Mouse (Mus musculus) E14TG2a.4 (cell line): ENCODE data around the gene Duox1.
A peak's percentile ranks its signal among the peaks of the same experiment; 100 is the strongest.

Source experiments
- H3K27me3 ChIP-seq: 2 replicates; pipeline ENCODE4 v1.6.1; 2014; ENCODE audit warnings: low read length, control low read depth; ENCODE audit not compliant: insufficient read depth
- H3K36me3 ChIP-seq: 2 replicates; pipeline ENCODE4 v1.6.1; 2014; ENCODE audit warnings: low read length, control low read depth; ENCODE audit not compliant: insufficient read depth
- H3K4me1 ChIP-seq: replicated peaks from 2 replicates; pipeline ENCODE4 v1.6.1; 2014; ENCODE audit warnings: low read depth, low read length, control low read depth
- H3K4me3 ChIP-seq: replicated peaks from 2 replicates; pipeline ENCODE4 v1.5.1; 2014; ENCODE audit warnings: mild to moderate bottlenecking, low read length
- H3K9me3 ChIP-seq: 2 replicates; pipeline ENCODE4 v1.6.1; 2014; ENCODE audit warnings: low read length, control low read depth
- CTCF ChIP-seq: conservative IDR thresholded peaks from 2 replicates; pipeline ENCODE4 v1.5.1; 2014; ENCODE audit warnings: low read length
- NANOG ChIP-seq: IDR thresholded peaks from 2 replicates; pipeline ENCODE4 v1.6.1; 2014; ENCODE audit warnings: borderline replicate concordance, low read length, mixed read lengths
- POU5F1 ChIP-seq: IDR thresholded peaks from 2 replicates; pipeline ENCODE4 v1.6.1; 2014; ENCODE audit warnings: low read length, borderline replicate concordance

The Duox1 gene

DNA sequence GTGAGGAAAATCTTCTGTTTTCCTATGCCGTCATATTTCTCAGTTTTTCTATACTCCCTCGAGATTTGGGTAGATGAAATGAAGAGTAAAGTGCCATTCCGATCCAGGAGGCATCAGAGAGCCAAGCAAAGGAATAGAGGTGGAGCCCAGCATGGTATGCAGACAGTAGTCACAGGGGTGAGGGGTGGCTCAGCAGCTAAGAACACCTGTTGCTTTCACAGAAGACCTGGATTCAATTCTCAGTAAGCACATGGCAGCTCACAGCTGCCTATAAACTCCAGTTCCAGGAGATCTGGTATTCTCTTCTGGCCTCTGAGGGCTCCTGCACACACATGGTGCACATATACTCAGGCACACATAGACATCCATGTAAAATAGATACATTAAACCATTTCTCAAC is 56.6 kb downstream of the Duox1 start:
- peaks cover 3% of the 10 kb centered on the region; the same call in 1 of the 2 replicates for H3K27me3 ChIP-seq
- H3K4me1 ChIP-seq: peaks cover 58% of the 10 kb centered on the region
- no peaks in the 10 kb centered on the region for H3K9me3 ChIP-seq
- TF ChIP-seq POU5F1 (no peak), NANOG (no peak), CTCF (no peak)
- H3K36me3 ChIP-seq: 0 out of 2 replicates have a peak, but pooled peaks cover 3% of the 10 kb centered on the region
- H3K4me3 ChIP-seq: peak overlapping the region; percentile 88; the same call in 1 of the 2 replicates

DNA sequence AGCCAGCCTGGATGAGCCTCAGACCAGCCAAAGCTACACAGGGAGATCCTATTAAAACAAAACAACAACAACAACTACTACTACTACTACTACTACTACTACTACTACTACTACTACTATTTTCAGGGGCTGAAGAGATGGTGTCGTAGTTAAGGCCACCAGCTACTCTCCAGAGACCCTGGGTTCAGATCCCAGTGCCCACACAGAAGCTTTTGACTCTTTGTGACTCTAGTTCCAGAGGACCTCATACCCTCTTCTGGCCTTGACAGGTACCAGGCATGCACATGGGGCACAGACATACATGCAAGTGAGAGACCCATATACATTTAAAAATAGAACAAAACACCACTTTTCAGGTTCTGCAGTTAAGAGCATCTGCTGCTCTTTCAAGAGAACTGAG is 57.1 kb downstream of the Duox1 start:
- Histone ChIP-seq H3K9me3 (no peaks in the 10 kb centered on the region), H3K4me3 (no peak overlapping the region), H3K4me1 (peaks cover 53% of the 10 kb centered on the region), H3K27me3 (no peaks in the 10 kb centered on the region), H3K36me3 (0 out of 2 replicates have a peak, but pooled peaks cover 3% of the 10 kb centered on the region)
- no peak for TF ChIP-seq POU5F1
- no peak for TF ChIP-seq CTCF
- no peak for TF ChIP-seq NANOG

DNA sequence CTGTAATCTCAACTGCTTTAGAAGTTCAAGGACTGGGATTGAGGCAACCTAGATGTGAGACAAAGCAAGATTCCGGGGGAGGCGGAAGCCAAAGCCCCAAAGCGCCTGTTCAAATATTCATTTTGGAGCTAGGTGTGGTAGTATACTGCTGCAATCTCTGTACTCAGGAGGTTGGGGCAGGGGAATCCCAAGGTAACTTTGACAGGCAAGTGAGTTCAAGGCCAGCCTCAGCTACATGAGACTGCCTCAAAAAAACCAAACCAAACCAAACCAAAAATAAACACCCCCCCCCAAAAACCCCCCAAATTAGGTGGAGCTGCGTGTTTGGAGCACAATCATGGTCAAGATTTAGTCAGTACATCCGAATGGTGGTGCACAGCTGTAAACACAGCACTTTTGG is 58.5 kb downstream of the Duox1 start:
- Histone ChIP-seq H3K4me1 (peaks cover 52% of the 10 kb centered on the region), H3K27me3 (no peaks in the 10 kb centered on the region), H3K4me3 (no peak overlapping the region), H3K36me3 (0 out of 2 replicates have a peak, but pooled peaks cover 3% of the 10 kb centered on the region), H3K9me3 (no peaks in the 10 kb centered on the region)
- TF ChIP-seq NANOG: no peak
- no peak for TF ChIP-seq POU5F1
- TF ChIP-seq CTCF: no peak

DNA sequence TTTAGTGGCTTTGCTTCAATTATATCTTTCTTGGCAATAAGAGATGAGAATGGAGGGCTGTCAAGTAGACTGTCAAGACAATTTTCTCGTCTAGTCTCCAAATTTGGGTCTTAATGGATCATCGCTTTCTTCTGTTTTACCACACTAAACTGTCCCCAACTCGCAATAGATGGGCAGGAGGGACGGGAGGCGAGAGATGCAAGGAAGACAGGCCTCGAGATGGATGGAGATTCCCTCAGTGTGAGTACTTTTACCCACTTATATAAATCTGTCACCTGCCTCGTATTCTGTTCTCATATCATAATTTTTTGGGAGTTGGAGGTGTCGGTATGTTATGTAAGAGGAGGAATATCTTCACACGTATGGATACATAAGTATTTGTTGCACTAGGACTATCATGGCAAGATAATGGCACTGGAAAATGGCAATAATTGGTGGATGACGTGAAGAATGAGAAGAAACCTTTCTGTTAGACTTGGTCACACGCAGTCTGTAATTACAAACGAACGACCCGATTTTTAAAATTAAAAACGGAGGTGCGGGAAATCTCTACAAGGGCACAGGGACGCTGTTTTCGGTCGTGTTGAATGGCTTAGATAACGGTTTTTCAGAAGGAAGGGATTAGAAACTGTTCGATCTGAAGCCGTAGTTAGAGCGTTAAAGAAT is 59.3 kb downstream of the Duox1 start:
- TF ChIP-seq NANOG (no peak), POU5F1 (no peak), CTCF (no peak)
- Histone ChIP-seq H3K4me3 (peak overlapping the region; percentile 86), H3K4me1 (peaks cover 54% of the 10 kb centered on the region), H3K36me3 (0 out of 2 replicates have a peak, but pooled peaks cover 3% of the 10 kb centered on the region), H3K9me3 (no peaks in the 10 kb centered on the region), H3K27me3 (no peaks in the 10 kb centered on the region)

DNA sequence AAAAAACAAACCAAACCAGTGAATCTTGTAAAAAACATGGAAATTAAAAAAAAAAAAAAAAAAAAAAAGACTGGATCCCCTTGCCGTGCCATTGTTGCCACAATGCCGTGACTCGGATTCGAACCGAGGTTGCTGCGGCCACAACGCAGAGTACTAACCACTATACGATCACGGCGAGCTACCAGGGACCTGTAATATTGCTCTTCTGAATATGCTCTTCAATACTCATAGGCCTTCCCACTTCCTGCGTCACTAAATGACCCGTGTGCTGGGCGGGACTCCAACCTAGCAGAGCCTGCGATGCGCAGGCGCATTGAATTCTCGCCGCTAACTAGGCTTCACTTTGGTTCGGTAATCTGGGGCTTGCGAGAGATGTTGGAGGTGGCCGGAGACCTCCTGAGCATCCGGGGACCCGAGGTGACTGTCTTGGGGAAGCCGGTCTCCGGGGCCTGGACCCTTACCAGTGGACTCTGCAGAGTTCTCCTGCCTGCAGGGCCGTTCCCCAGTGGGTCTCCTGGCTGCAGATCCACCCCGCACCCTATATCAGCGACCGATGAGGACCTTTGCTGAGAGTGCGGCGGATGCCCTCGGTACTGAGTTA is 60.0 kb downstream of the Duox1 start:
- Histone ChIP-seq H3K4me1 (peaks cover 54% of the 10 kb centered on the region), H3K4me3 (peak overlapping the region; percentile 86), H3K36me3 (0 out of 2 replicates have a peak, but pooled peaks cover 3% of the 10 kb centered on the region), H3K27me3 (no peaks in the 10 kb centered on the region), H3K9me3 (no peaks in the 10 kb centered on the region)
- TF ChIP-seq POU5F1 (no peak), NANOG (no peak), CTCF (no peak)

DNA sequence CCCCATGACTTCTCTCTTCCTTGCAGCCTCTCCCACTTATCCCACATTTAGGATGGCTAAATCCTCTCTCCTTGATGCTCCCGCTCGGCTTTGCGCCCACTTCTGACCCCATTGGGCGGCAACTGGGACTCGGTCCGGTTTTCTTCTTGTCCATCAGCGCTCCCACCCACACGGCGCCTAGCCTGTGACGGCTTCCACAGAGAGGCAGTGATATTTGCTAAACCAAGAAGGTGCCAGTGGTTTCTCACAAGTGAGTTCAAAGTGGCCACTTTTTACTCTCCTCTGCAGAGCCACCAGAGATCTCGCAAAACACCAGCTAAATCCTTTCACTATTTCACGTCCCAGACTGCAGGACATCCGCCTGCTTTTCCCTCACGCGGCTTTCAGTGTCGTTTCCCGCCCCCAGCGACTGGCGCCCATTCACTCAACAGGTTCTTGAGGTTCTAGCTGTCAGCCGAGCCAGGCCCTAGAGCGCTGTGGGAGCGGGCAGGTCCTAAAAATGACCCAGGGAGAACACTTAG is 60.6 kb downstream of the Duox1 start:
- peaks cover 48% of the 10 kb centered on the region for H3K4me1 ChIP-seq
- H3K36me3 ChIP-seq: 0 out of 2 replicates have a peak, but pooled peaks cover 3% of the 10 kb centered on the region
- no peak for TF ChIP-seq NANOG
- TF ChIP-seq CTCF: no peak
- TF ChIP-seq POU5F1: no peak
- H3K9me3 ChIP-seq: no peaks in the 10 kb centered on the region
- peak overlapping the region; percentile 86 for H3K4me3 ChIP-seq
- no peaks in the 10 kb centered on the region for H3K27me3 ChIP-seq

DNA sequence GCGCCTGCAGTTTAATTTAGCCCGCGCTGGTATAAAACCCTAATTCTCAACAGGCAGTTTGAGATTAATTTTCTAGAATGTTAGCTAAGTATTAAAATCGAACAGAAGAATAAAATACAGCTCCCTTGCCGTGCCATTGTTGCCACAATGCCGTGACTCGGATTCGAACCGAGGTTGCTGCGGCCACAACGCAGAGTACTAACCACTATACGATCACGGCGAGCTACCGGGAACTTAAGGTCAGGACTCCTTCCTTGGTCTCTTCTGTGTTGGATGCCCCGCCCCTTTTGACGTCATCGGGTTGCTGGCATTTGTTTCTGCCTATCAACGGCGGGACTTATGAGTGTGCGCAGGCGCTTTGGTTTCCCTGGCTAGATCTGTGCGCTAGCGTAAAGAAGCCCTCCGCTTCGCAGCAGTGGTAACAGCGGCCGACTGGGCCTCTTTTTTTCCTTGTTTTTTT is 61.8 kb downstream of the Duox1 start:
- no peaks in the 10 kb centered on the region for H3K27me3 ChIP-seq
- H3K36me3 ChIP-seq: 0 out of 2 replicates have a peak, but pooled peaks cover 3% of the 10 kb centered on the region
- no peaks in the 10 kb centered on the region for H3K9me3 ChIP-seq
- H3K4me1 ChIP-seq: peaks cover 41% of the 10 kb centered on the region
- TF ChIP-seq POU5F1: no peak
- no peak for TF ChIP-seq NANOG
- TF ChIP-seq CTCF: no peak
- H3K4me3 ChIP-seq: peak overlapping the region; percentile 91

DNA sequence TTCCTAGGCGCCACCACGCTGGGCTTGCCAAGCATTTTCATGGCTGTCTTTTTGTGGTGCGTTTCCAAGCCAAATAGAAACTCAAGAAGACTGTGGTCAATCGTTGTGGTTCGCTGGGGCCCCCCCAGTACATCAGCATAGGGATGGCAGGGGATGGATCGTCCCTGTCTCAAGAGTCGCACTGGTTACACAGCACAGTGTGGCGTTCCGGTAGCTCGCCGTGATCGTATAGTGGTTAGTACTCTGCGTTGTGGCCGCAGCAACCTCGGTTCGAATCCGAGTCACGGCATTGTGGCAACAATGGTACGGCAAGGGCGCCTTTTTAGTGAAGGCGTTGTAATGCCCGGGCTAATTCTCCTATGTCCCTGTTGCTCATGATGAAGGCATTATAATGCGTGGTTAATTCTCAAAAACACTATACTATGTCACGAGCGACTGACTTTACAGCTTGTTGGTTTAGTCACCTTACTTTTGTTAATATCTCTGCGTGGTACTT is 62.3 kb downstream of the Duox1 start:
- Histone ChIP-seq H3K4me3 (peak overlapping the region; percentile 91), H3K4me1 (peaks cover 36% of the 10 kb centered on the region)

More for the DNA sequence above, 62.3 kb downstream of the Duox1 start:
- Histone ChIP-seq H3K27me3 (no peaks in the 10 kb centered on the region), H3K36me3 (no peaks in the 10 kb centered on the region), H3K9me3 (no peaks in the 10 kb centered on the region)
- TF ChIP-seq CTCF: no peak
- no peak for TF ChIP-seq POU5F1
- no peak for TF ChIP-seq NANOG
